Mouse (Mus musculus) hindbrain, embryonic 12.5 days (tissue): ENCODE measurements around the gene Tnpo3. TPM values are rescaled to one million over a fixed set of nuclear protein-coding genes. Genes with fewer than 3 reads are reported as not detected.

ENCODE experiments used
- ATAC-seq: fragments of 200-750 bp; cut with Nextera tagmentation; 2 replicates; pipeline ENCODE4 v1.8.0; 2017; ENCODE audit warnings: moderate TSS enrichment; ENCODE audit not compliant: low FRiP score
- H3K27ac ChIP-seq: fragments of 300-500 bp; sonication (generic); 2 replicates; pipeline ENCODE4 v1.5.1; 2016; ENCODE audit warnings: mild to moderate bottlenecking
- H3K27me3 ChIP-seq: fragments of 300-500 bp; sonication (generic); 2 replicates; pipeline ENCODE4 v1.6.1; 2016; ENCODE audit warnings: mild to moderate bottlenecking
- H3K36me3 ChIP-seq: fragments of 300-500 bp; sonication (generic); 2 replicates; pipeline ENCODE4 v1.6.1; 2016; ENCODE audit warnings: mild to moderate bottlenecking
- H3K4me1 ChIP-seq: fragments of 300-500 bp; sonication (generic); 2 replicates; pipeline ENCODE4 v1.6.1; 2016
- H3K4me2 ChIP-seq: fragments of 300-500 bp; sonication (generic); replicated peaks from 2 replicates; pipeline ENCODE4 v1.6.1; 2016; ENCODE audit warnings: mild to moderate bottlenecking
- H3K4me3 ChIP-seq: fragments of 300-500 bp; sonication (generic); 2 replicates; pipeline ENCODE4 v1.5.1; 2016; ENCODE audit warnings: mild to moderate bottlenecking
- H3K9ac ChIP-seq: fragments of 300-500 bp; sonication (generic); 2 replicates; pipeline ENCODE4 v1.6.1; 2016; ENCODE audit warnings: mild to moderate bottlenecking, moderate library complexity
- H3K9me3 ChIP-seq: fragments of 300-500 bp; sonication (generic); replicated peaks from 2 replicates; pipeline ENCODE4 v1.6.1; 2016; ENCODE audit warnings: mild to moderate bottlenecking
- WGBS: fragments of 180-500 bp; shearing (Covaris S2); methylation state at CpG from one replicate; pipeline ENCODE4 v1.1.7; 2016; 5-methylcytosine and 5-hydroxymethylcytosine counted together
- polyA plus RNA-seq: library from polyadenylated mRNA; unstranded; fragments of >200 nt; fragmentation: Nextera tagmentation; extraction: Ambion mirVana; gene quantifications from 2 replicates; pipeline ENCODE4 v1.2.1, GENCODE M21; 2016

The Tnpo3 gene
- 107 TPM in 2 replicates for polyA plus RNA-seq

GRCm38 (mm10) chr6:29609111-29610019, at the start of gene Tnpo3:
Gene Tnpo3, minus strand, starts transcription at chr6:29609887.
- ATAC-seq: peak; percentile 96
- Histone ChIP-seq H3K27me3 (0 out of 2 replicates have a peak, but pooled peaks cover 4% of the 10 kb centered on the region), H3K9ac (peak within 1 kb of the TSS; percentile 95), H3K9me3 (0 out of 2 replicates have a peak, but pooled peaks cover 4% of the 10 kb centered on the region), H3K4me1 (peaks cover 15% of the 10 kb centered on the region), H3K36me3 (no peaks in the 10 kb centered on the region), H3K27ac (peak within 1 kb of the TSS; percentile 80), H3K4me2 (peak within 1 kb of the TSS; percentile 81), H3K4me3 (peak within 1 kb of the TSS; percentile 97)
- WGBS: under 1% methylated on average over 67 of the region's 67 CpGs

DNA sequence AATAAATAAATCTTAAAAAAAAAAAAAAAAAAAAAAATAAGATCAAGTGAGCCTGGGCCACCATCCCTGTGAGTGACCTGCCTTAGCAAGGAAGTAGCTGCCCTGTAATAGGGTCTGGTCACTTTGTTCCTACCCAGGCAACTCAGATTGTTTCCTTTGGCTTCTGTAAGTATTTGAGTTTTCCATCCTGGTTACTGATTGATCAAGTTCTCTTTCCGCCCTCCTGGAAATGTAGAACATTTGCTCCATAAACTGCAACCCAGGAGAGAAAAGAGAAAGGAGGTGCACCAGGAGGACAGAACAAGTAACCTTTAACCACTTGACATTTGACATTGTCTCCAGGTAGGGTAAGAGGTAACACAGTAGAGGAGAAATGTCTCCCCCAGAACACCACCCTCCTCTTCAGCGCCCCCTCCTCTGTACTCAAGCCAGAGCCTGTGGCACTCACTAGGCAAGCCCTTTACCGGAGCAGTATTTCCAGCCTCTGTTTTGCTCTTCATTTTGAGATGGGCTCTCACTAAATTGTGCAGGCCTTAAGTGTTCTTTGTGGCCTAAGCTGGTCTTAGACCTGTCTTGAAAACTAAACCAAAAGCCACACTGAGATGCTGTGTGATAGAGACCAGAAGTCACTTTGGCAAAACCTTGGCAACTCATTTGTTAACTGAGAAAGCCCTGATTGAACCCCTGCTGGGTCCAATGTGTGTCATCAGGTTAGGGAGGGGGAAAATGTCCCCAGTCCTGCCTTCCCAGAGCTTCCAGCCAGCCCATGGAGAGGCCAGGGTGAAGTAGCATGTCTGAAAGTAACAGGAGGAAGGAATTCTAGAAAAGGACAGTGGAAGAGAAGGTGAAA, 49.2 kb upstream of the Tnpo3 start:
- ATAC-seq: no peak
- H3K9me3 ChIP-seq: no peaks in the 10 kb centered on the region
- H3K27me3 ChIP-seq: no peaks in the 10 kb centered on the region
- no peak overlapping the region for H3K4me2 ChIP-seq
- H3K27ac ChIP-seq: no peak overlapping the region
- H3K36me3 ChIP-seq: no peaks in the 10 kb centered on the region
- H3K4me3 ChIP-seq: no peak overlapping the region
- no peaks in the 10 kb centered on the region for H3K4me1 ChIP-seq
- WGBS: 78% methylated on average over 3 of the region's 3 CpGs
- no peak overlapping the region for H3K9ac ChIP-seq

- H3K9ac ChIP-seq: no peak overlapping the region
- no peaks in the 10 kb centered on the region for H3K4me1 ChIP-seq
- H3K36me3 ChIP-seq: no peaks in the 10 kb centered on the region
- H3K4me3 ChIP-seq: no peak overlapping the region
- H3K27ac ChIP-seq: no peak overlapping the region
- ATAC-seq: no peak
- no peak overlapping the region for H3K4me2 ChIP-seq
- no peaks in the 10 kb centered on the region for H3K9me3 ChIP-seq
- H3K27me3 ChIP-seq: no peaks in the 10 kb centered on the region
These were observed 43.6 kb upstream of the Tnpo3 start for GRCm38 (mm10) chr6:29653271-29653670.

DNA sequence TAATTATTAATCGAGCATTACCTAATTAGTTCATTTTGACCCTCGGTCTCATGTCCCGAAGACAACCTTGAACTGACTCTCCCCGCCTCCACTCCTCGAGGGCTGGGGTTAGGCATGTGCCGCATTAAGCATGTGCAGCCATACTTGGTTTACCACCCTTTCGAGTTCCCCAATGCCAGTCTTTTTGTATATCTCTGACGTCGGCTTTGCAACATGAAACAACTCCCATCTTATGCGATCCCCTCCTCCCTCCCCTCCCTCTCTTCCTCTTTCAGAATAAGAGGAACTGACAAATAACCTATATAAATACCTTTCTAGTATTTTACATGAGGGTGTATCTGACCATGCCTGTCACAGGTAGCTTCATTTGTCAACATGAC, 40.5 kb upstream of the Tnpo3 start:
- Histone ChIP-seq H3K4me3 (no peak overlapping the region), H3K4me2 (no peak overlapping the region), H3K27me3 (no peaks in the 10 kb centered on the region), H3K27ac (no peak overlapping the region), H3K36me3 (no peaks in the 10 kb centered on the region), H3K4me1 (no peaks in the 10 kb centered on the region), H3K9ac (no peak overlapping the region), H3K9me3 (no peaks in the 10 kb centered on the region)
- no peak for ATAC-seq
- WGBS: 74% methylated on average over 10 of the region's 10 CpGs

- Histone ChIP-seq H3K4me2 (no peak overlapping the region), H3K27ac (no peak overlapping the region), H3K36me3 (no peaks in the 10 kb centered on the region), H3K27me3 (no peaks in the 10 kb centered on the region), H3K9ac (no peak overlapping the region), H3K4me3 (no peak overlapping the region), H3K9me3 (no peaks in the 10 kb centered on the region), H3K4me1 (no peaks in the 10 kb centered on the region)
- WGBS: 33% methylated on average over 14 of the region's 14 CpGs
- ATAC-seq: no peak
These were observed 39.9 kb upstream of the Tnpo3 start for GRCm38 (mm10) chr6:29649494-29650169.

DNA sequence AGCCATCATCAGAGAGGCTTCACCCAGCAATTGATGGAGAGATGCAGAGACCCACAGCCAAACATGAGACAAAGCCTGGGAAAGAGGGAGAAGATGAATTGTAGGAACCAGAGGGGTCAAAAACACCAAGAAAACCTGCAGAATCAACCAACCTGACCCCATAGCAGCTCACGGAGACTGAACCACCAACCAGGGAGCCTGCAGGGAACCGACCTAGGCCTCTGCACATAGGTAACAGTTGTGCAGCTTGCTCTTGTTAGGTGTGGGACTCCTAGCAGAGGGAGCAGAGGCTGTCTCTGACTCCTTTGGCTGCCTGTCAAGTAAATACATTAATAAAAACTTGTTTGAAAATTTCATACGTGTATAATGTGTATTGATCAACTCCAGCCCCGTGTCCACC, 32.1 kb upstream of the Tnpo3 start:
- Histone ChIP-seq H3K27me3 (peaks cover 15% of the 10 kb centered on the region), H3K27ac (no peak overlapping the region), H3K36me3 (no peaks in the 10 kb centered on the region), H3K9me3 (peaks cover 7% of the 10 kb centered on the region), H3K4me2 (no peak overlapping the region), H3K4me3 (no peak overlapping the region), H3K9ac (no peak overlapping the region), H3K4me1 (0 out of 2 replicates have a peak, but pooled peaks cover 4% of the 10 kb centered on the region)
- no peak for ATAC-seq
- 90% methylated on average over 4 of the region's 4 CpGs for WGBS

GRCm38 (mm10) chr6:29639580-29640419, 30.1 kb upstream of the Tnpo3 start:
- no peak for ATAC-seq

DNA sequence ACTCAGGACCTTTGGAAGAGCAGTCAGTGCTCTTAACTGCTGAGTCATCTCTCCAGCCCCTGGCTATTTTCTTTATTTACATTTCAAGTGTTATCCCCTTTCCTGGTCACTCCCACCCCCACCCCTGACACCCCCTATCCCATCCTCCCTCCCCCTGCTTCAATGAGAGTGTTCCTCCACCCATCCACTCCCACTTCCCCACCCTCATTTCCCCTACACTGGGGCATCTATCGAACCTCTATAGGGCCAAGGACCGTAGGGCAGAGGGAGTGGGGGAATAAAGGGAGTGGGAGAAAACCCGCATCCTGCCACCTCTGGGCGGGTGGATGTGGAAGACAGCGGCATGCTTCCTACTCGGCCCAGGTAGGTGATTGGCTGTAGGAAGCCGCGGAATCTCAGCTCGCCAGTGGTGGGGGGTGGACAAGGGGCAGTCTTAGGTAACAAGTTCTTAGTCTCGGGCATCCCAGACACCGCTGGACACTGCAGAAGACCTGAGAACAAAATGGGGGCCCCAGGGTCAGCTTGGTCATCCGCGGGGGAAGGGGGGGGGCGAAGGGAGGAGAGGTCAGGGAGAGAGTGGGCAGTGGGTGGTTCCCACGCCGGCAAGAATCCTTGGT, 29.3 kb upstream of the Tnpo3 start:
- Histone ChIP-seq H3K27ac (no peak overlapping the region), H3K4me1 (0 out of 2 replicates have a peak, but pooled peaks cover 4% of the 10 kb centered on the region), H3K4me3 (no peak overlapping the region), H3K9me3 (peaks cover 7% of the 10 kb centered on the region), H3K36me3 (no peaks in the 10 kb centered on the region), H3K9ac (no peak overlapping the region), H3K4me2 (peak overlapping the region; percentile 24; the same call in 1 of the 2 replicates), H3K27me3 (peaks cover 15% of the 10 kb centered on the region)
- WGBS: 17% methylated on average over 16 of the region's 16 CpGs
- no peak for ATAC-seq

More at GRCm38 (mm10) chr6:29639580-29640419, 30.1 kb upstream of the Tnpo3 start:
- H3K9ac ChIP-seq: no peak overlapping the region
- 20% methylated on average over 7 of the region's 7 CpGs for WGBS
- peak overlapping the region; percentile 24; the same call in 1 of the 2 replicates for H3K4me2 ChIP-seq
- H3K4me3 ChIP-seq: no peak overlapping the region
- no peak overlapping the region for H3K27ac ChIP-seq
- 0 out of 2 replicates have a peak, but pooled peaks cover 4% of the 10 kb centered on the region for H3K4me1 ChIP-seq
- peaks cover 15% of the 10 kb centered on the region for H3K27me3 ChIP-seq
- peaks cover 7% of the 10 kb centered on the region for H3K9me3 ChIP-seq
- H3K36me3 ChIP-seq: no peaks in the 10 kb centered on the region

DNA sequence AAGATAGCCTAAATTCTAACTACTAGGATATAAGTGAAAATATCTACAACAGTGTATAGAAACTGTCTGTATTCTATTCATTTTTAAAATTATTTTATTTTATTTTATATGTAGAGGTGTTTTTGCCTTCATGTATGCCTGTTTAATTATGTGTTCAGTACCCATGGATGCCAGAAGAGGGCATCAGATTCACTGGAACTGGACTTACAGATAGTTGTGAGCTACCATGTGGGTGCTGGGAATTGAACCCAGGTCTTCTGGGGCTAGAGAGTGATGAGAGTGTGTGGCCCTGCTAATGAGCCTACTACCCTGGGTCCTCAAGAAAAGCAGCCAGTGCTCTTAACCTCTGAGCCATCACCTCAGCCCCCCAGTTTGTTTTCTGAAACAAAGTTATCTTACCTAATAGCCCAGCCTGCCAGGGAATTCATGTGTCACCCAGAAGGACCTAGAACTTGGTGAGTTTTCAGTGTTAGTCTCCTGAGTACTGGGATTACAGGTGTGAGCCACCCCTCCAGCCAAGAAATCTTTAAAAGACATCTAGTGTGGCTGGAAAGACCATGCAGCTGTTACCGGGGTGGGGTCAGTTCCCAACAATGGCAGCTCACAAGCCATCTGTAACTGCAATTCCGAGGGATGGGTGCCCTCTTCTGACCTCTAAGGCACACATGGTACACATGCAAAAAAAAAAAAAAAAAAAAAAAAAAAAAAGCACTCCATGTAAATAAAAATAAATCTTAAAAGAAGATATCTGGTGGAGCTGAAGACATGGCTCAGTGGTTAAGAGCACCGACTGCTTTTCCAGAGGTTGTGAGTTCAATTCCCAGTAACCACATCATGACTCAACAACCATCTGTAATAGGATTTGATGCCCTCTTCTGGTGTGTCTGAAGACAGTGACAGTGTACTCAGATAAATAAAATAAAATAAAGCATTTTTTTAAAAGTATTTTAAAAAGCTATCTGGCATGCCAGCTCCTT, 28.0 kb upstream of the Tnpo3 start:
- ATAC-seq: no peak
- H3K36me3 ChIP-seq: no peaks in the 10 kb centered on the region
- H3K27me3 ChIP-seq: peaks cover 16% of the 10 kb centered on the region
- H3K4me2 ChIP-seq: no peak overlapping the region
- H3K9me3 ChIP-seq: no peaks in the 10 kb centered on the region; the same call in 1 of the 2 replicates
- H3K4me1 ChIP-seq: 0 out of 2 replicates have a peak, but pooled peaks cover 4% of the 10 kb centered on the region
- whole genome bisulfite sequencing: 79% methylated on average over 3 of the region's 3 CpGs
- H3K4me3 ChIP-seq: no peak overlapping the region
- H3K27ac ChIP-seq: no peak overlapping the region
- H3K9ac ChIP-seq: no peak overlapping the region
